Mouse (Mus musculus): ENCODE data around the gene Shmt2.

- no peak for TF ChIP-seq HCFC1 (IDR thresholded peaks at IDR 0.05; ENCODE audit: borderline replicate concordance, insufficient read depth, low read length)
- TF ChIP-seq CHD2 (IDR thresholded peaks at IDR 0.05; ENCODE audit: low read depth, low read length), result no peak
These were observed 47.1 kb downstream of the Shmt2 start for GRCm38 (mm10) chr10:127475175-127475574.

All from ES-E14 (cell line).